1 mouse cellular context compared by ENCODE assay signal in the genomic region with DNA sequence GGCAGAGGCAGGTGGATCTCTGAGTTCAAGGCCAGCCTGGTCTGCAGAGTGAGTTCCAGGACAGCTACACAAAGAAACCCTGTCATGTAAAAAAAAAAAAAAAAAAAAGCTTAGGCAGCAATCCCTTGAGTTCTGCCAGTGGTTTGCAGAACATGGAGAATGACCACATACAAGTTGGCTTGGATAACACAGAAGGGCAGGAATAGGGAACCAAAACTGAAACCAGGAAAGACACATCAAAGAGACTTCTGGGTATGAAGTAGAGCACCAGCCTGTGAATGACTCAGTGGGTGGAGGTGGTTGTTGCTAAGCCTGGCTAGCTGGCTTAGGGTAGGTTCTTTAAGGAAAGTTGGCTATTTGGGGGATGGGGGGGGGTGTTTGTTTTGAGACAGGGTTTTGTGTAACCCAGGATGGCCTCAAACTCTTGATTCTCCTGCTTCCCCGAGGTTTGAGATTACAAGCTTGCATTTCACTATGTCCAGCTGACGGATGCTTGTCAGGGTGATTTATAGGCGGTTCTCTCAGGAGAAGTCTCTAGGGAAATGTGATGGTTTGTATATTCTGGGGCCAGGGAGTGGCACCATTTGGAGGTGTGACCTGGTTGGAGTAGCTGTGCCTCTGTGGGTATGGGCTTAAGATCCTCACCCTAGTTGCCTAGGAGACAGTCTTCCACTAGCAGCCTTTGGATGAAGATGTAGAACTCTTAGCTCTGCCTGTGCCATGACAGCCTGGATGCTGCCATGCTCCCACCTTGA.
TF ChIP-seq lines count a peak whose summit lies in the region.

No protein-coding gene starts in this region.

TF ChIP-seq in myocyte, 11 proteins besides CTCF, POLR2A, EP300 and RAD21 (continued from another document):
- TF ChIP-seq TCF12 (IDR thresholded peaks at IDR 0.05; ENCODE audit: insufficient read depth, poor library complexity, severe bottlenecking) (no peak), SRF (IDR thresholded peaks at IDR 0.05; ENCODE audit: control insufficient read depth, insufficient read length, low read depth) (no peak), CEBPB (IDR thresholded peaks at IDR 0.05; ENCODE audit: insufficient read depth, poor library complexity, severe bottlenecking) (no peak), REST (IDR thresholded peaks at IDR 0.05; ENCODE audit: insufficient read depth, insufficient read length) (no peak), TCF3 (IDR thresholded peaks at IDR 0.05; ENCODE audit: insufficient read length, low read depth) (no peak)
